Mouse (Mus musculus) hindbrain, embryonic 12.5 days (tissue): ENCODE measurements around the gene Gm20388. TPM values are rescaled to one million over a fixed set of nuclear protein-coding genes. Genes with fewer than 3 reads are reported as not detected.
"Not testable (repeated sequence)": the region's sequence is repeated elsewhere in the genome, so short reads cannot be mapped to it uniquely, and the experiment has no call there.

Experiments used
- ATAC-seq: fragments of 200-750 bp; cut with Nextera tagmentation; 2 replicates; pipeline ENCODE4 v1.8.0; 2017; ENCODE audit warnings: moderate TSS enrichment; ENCODE audit not compliant: low FRiP score
- H3K27ac ChIP-seq: fragments of 300-500 bp; sonication (generic); 2 replicates; pipeline ENCODE4 v1.5.1; 2016; ENCODE audit warnings: mild to moderate bottlenecking
- H3K27me3 ChIP-seq: fragments of 300-500 bp; sonication (generic); 2 replicates; pipeline ENCODE4 v1.6.1; 2016; ENCODE audit warnings: mild to moderate bottlenecking
- H3K36me3 ChIP-seq: fragments of 300-500 bp; sonication (generic); 2 replicates; pipeline ENCODE4 v1.6.1; 2016; ENCODE audit warnings: mild to moderate bottlenecking
- H3K4me1 ChIP-seq: fragments of 300-500 bp; sonication (generic); 2 replicates; pipeline ENCODE4 v1.6.1; 2016
- H3K4me2 ChIP-seq: fragments of 300-500 bp; sonication (generic); replicated peaks from 2 replicates; pipeline ENCODE4 v1.6.1; 2016; ENCODE audit warnings: mild to moderate bottlenecking
- H3K4me3 ChIP-seq: fragments of 300-500 bp; sonication (generic); 2 replicates; pipeline ENCODE4 v1.5.1; 2016; ENCODE audit warnings: mild to moderate bottlenecking
- H3K9ac ChIP-seq: fragments of 300-500 bp; sonication (generic); 2 replicates; pipeline ENCODE4 v1.6.1; 2016; ENCODE audit warnings: mild to moderate bottlenecking, moderate library complexity
- H3K9me3 ChIP-seq: fragments of 300-500 bp; sonication (generic); replicated peaks from 2 replicates; pipeline ENCODE4 v1.6.1; 2016; ENCODE audit warnings: mild to moderate bottlenecking
- WGBS: fragments of 180-500 bp; shearing (Covaris S2); methylation state at CpG from one replicate; pipeline ENCODE4 v1.1.7; 2016; 5-methylcytosine and 5-hydroxymethylcytosine counted together
- polyA plus RNA-seq: library from polyadenylated mRNA; unstranded; fragments of >200 nt; fragmentation: Nextera tagmentation; extraction: Ambion mirVana; gene quantifications from 2 replicates; pipeline ENCODE4 v1.2.1, GENCODE M21; 2016

Gm20388 gene
- polyA plus RNA-seq, 1 experiment from 2014 or later, result not detected

- not testable (repeated sequence) for H3K36me3 ChIP-seq, H3K27ac ChIP-seq, H3K4me2 ChIP-seq, H3K4me3 ChIP-seq, H3K9me3 ChIP-seq, H3K27me3 ChIP-seq, H3K9ac ChIP-seq, ATAC-seq
- peaks cover 23% of the 10 kb centered on the region for H3K4me1 ChIP-seq
- 75% methylated on average over 9 of the region's 9 CpGs for WGBS
Measured at GRCm38 (mm10) chr8:121667936-121668500, 1757.4 kb downstream of the Gm20388 start.

- ATAC-seq, result 0 out of 2 replicates have a peak, but pooled peaks have one; percentile 20
- no peaks in the 10 kb centered on the region for H3K27me3 ChIP-seq
- no peaks in the 10 kb centered on the region for H3K36me3 ChIP-seq
- no peak overlapping the region for H3K9ac ChIP-seq
- H3K9me3 ChIP-seq, result no peaks in the 10 kb centered on the region
- 55% methylated on average over 6 of the region's 6 CpGs for WGBS
- H3K4me1 ChIP-seq, result peaks cover 23% of the 10 kb centered on the region
- H3K4me3 ChIP-seq, result no peak overlapping the region
- no peak overlapping the region for H3K4me2 ChIP-seq
- H3K27ac ChIP-seq, result no peak overlapping the region
Measured at GRCm38 (mm10) chr8:121668553-121668952, 1757.9 kb downstream of the Gm20388 start.

GRCm38 (mm10) chr8:121669208-121669607, 1758.6 kb downstream of the Gm20388 start:
- Histone ChIP-seq H3K4me1 (peaks cover 23% of the 10 kb centered on the region), H3K27ac (no peak overlapping the region), H3K4me3 (no peak overlapping the region), H3K27me3 (no peaks in the 10 kb centered on the region), H3K9me3 (no peaks in the 10 kb centered on the region), H3K4me2 (no peak overlapping the region), H3K9ac (no peak overlapping the region), H3K36me3 (no peaks in the 10 kb centered on the region)
- no peak for ATAC-seq
- WGBS, result 22% methylated on average over 8 of the region's 8 CpGs

GRCm38 (mm10) chr8:121673153-121673552, 1762.5 kb downstream of the Gm20388 start:
- ATAC-seq, result no peak
- H3K9me3 ChIP-seq, result no peaks in the 10 kb centered on the region
- H3K4me2 ChIP-seq, result no peak overlapping the region
- no peak overlapping the region for H3K9ac ChIP-seq
- 74% methylated on average over 4 of the region's 4 CpGs for WGBS
- no peak overlapping the region for H3K27ac ChIP-seq
- H3K36me3 ChIP-seq, result no peaks in the 10 kb centered on the region
- H3K4me3 ChIP-seq, result no peak overlapping the region
- no peaks in the 10 kb centered on the region for H3K27me3 ChIP-seq
- peaks cover 15% of the 10 kb centered on the region for H3K4me1 ChIP-seq

GRCm38 (mm10) chr8:121673917-121674316, 1763.3 kb downstream of the Gm20388 start:
- no peak overlapping the region for H3K4me3 ChIP-seq
- WGBS, result 80% methylated on average over 5 of the region's 5 CpGs
- H3K4me1 ChIP-seq, result peaks cover 8% of the 10 kb centered on the region; the same call in 1 of the 2 replicates
- H3K27ac ChIP-seq, result no peak overlapping the region
- H3K9me3 ChIP-seq, result no peaks in the 10 kb centered on the region
- no peaks in the 10 kb centered on the region for H3K27me3 ChIP-seq
- no peak overlapping the region for H3K4me2 ChIP-seq
- no peak overlapping the region for H3K9ac ChIP-seq
- no peaks in the 10 kb centered on the region for H3K36me3 ChIP-seq
- 0 out of 2 replicates have a peak, but pooled peaks have one; percentile 54 for ATAC-seq

GRCm38 (mm10) chr8:121674524-121674923, 1763.9 kb downstream of the Gm20388 start:
- Histone ChIP-seq H3K4me3 (no peak overlapping the region), H3K27ac (no peak overlapping the region), H3K27me3 (no peaks in the 10 kb centered on the region), H3K4me2 (no peak overlapping the region), H3K4me1 (peaks cover 4% of the 10 kb centered on the region; the same call in 1 of the 2 replicates), H3K36me3 (no peaks in the 10 kb centered on the region), H3K9me3 (no peaks in the 10 kb centered on the region), H3K9ac (no peak overlapping the region)
- no peak for ATAC-seq
- WGBS, result 52% methylated on average over 5 of the region's 5 CpGs

DNA sequence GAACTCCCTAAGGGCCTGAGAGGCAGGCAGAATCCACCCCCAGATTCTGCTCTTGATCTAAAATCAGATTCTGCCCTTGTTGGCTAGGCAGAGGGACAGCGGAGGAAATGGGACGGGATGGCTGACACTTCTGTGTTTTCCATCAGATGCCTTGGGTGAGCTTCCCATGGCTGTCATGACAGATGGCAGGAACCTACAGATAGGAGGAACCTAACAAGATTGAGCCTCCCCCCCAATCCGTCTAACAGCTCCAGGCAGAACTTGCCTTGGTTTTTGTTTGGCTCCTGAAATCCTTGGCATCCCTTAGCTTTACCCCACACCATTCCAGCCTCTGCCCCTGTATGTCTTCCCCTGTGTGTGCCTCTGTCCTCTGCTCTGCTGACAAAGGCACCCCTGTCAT, 1764.5 kb downstream of the Gm20388 start:
- no peaks in the 10 kb centered on the region for H3K36me3 ChIP-seq
- no peak overlapping the region for H3K9ac ChIP-seq
- WGBS, result 72% methylated on average over 3 of the region's 3 CpGs
- H3K27me3 ChIP-seq, result no peaks in the 10 kb centered on the region
- no peak overlapping the region for H3K4me2 ChIP-seq
- no peak for ATAC-seq
- H3K9me3 ChIP-seq, result no peaks in the 10 kb centered on the region
- H3K4me3 ChIP-seq, result no peak overlapping the region
- H3K4me1 ChIP-seq, result peaks cover 4% of the 10 kb centered on the region; the same call in 1 of the 2 replicates
- no peak overlapping the region for H3K27ac ChIP-seq

- Histone ChIP-seq H3K4me3 (no peak overlapping the region), H3K9me3 (no peaks in the 10 kb centered on the region), H3K4me2 (no peak overlapping the region), H3K9ac (no peak overlapping the region), H3K4me1 (peaks cover 4% of the 10 kb centered on the region; the same call in 1 of the 2 replicates), H3K27me3 (no peaks in the 10 kb centered on the region), H3K36me3 (no peaks in the 10 kb centered on the region), H3K27ac (no peak overlapping the region)
- ATAC-seq, result no peak
- 62% methylated on average over 20 of the region's 20 CpGs for WGBS
Measured at GRCm38 (mm10) chr8:121675701-121676100, 1765.1 kb downstream of the Gm20388 start.

DNA sequence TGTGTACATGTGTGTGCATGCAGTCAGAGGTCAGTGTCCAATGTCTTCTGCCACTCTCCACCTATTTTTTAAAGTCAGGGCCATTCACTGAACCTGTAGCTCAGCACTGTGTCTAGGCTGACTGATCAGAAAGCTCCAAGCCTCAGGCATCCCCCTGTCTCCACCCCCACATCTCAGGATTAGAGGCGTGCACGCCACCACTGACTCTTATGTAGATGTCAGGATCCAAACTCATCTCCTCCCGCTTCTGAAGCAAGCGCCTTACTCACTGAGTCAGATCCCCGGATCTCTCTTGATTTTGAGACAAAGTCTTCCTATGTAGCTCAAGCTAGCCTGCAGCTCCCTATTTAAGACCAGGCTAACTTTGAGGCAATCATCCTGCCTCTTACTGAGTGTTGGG, 1768.1 kb downstream of the Gm20388 start:
- WGBS, result 64% methylated on average over 5 of the region's 5 CpGs
- Histone ChIP-seq H3K4me3 (no peak overlapping the region), H3K27me3 (no peaks in the 10 kb centered on the region), H3K4me2 (no peak overlapping the region), H3K27ac (no peak overlapping the region), H3K4me1 (peaks cover 4% of the 10 kb centered on the region; the same call in 1 of the 2 replicates), H3K9ac (no peak overlapping the region), H3K36me3 (no peaks in the 10 kb centered on the region), H3K9me3 (no peaks in the 10 kb centered on the region)
- no peak for ATAC-seq

DNA sequence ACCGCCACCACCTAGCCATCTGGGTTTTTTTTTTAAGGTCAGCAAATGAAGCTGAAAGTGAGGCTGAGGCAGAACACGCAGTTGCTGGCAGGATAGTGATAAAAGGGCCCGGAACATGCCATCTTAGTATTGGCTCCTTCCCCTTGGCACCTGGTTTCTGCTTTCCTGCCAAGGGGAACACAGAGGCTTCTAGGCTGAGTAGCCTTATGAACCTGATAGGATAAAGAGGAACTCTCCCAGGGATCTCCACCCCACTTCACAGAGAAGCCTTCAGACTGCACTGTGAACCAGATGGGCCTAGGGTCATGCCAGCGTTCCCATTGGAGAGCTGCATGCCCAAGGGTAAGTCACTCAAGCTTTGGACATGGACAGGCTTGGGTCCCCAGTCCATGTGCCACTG, 1770.3 kb downstream of the Gm20388 start:
- Histone ChIP-seq H3K27me3 (no peaks in the 10 kb centered on the region), H3K9ac (no peak overlapping the region)
- ATAC-seq, result no peak

DNA sequence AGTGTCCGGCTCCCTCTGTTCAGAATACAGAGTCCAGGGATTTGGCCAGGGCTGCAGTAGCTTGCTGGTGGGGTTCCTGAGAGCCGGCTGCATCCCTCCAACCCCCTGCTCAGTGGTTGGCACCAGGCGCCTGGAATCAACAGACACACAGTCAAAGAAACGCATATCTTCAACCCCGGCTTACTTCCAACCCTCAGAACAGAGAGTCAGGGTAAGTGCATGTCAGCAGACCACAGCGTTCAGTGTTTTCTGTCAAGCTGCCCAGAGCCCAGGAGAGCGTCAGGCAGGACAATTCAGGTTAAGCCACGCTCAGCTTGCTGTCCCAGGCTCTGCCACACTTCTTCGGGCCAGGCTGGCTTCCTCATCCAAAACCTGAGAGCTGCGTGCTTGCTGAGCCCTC, 1770.8 kb downstream of the Gm20388 start:
- no peak overlapping the region for H3K4me2 ChIP-seq
- WGBS, result 66% methylated on average over 10 of the region's 10 CpGs
- ATAC-seq, result no peak

More for the DNA sequence above, 1770.3 kb downstream of the Gm20388 start:
- Histone ChIP-seq H3K4me3 (no peak overlapping the region), H3K27ac (no peak overlapping the region), H3K36me3 (no peaks in the 10 kb centered on the region), H3K4me1 (no peaks in the 10 kb centered on the region), H3K4me2 (no peak overlapping the region), H3K9me3 (no peaks in the 10 kb centered on the region)
- WGBS, result 90% methylated on average over 4 of the region's 4 CpGs

DNA sequence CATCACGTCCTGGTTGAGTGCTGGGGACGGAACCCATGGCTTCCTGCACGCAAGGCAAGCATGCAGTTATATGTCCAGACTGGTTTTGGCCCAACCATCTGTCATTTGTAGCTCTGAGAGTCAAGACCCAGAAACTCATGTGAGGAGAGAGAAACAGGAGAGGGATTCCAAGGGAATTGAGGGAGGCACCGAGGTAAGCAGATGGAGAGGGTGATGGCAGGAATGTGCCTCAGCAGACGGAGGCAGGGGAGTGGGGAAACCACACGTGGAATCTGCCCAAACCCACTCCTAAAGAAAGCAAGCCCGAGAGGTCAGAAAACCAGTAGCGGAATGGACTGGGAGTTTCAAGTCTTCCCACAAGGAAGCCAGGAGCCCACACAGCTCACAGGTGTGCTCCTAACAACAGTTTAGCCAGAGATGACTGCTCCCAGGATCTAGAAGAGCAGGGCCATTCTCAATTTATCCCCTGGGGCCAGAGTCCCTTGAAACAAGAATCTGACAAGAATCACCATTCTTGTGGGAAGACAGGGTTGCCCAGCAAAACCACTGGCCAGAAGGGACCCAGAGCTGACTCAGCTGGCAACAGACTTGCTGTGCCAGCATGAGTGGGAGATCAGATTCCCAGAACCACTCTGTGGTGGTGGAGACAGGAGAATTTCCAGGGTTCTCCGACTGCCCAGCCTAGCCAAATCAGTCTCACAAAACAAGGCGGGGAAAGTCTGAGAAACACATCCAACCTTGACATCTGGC, 1772.6 kb downstream of the Gm20388 start:
- H3K36me3 ChIP-seq, result no peaks in the 10 kb centered on the region
- H3K4me1 ChIP-seq, result peaks cover 11% of the 10 kb centered on the region
- no peak for ATAC-seq
- H3K9me3 ChIP-seq, result no peaks in the 10 kb centered on the region
- no peak overlapping the region for H3K4me2 ChIP-seq
- H3K4me3 ChIP-seq, result no peak overlapping the region
- WGBS, result 75% methylated on average over 10 of the region's 10 CpGs
- H3K9ac ChIP-seq, result no peak overlapping the region
- H3K27ac ChIP-seq, result no peak overlapping the region
- no peaks in the 10 kb centered on the region for H3K27me3 ChIP-seq

More for the DNA sequence above, 1770.8 kb downstream of the Gm20388 start:
- H3K27ac ChIP-seq, result no peak overlapping the region
- no peak overlapping the region for H3K4me3 ChIP-seq
- no peak overlapping the region for H3K9ac ChIP-seq
- no peaks in the 10 kb centered on the region for H3K9me3 ChIP-seq
- no peaks in the 10 kb centered on the region for H3K4me1 ChIP-seq
- no peaks in the 10 kb centered on the region for H3K27me3 ChIP-seq
- H3K36me3 ChIP-seq, result no peaks in the 10 kb centered on the region

DNA sequence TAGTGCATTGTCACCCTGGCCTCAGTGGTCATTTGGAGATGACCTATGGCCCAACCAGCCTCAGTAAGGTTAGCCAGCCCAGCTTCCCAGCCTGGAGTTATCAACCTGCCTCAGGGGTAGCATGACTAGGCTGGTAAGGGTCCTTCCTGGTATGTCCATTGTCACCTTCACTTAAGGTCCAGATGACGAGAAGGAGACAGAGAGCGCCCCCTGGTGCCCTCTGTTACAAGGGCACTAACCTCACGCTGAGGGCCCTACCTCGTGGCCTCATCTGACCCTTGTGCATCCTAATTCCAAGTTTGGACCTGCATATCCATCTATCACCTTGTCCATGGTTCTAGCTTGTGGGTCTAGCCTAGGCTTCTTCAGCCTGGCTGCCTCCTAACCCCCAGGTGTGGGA, 1774.8 kb downstream of the Gm20388 start:
- Histone ChIP-seq H3K9me3 (no peaks in the 10 kb centered on the region), H3K4me3 (no peak overlapping the region), H3K9ac (no peak overlapping the region), H3K27me3 (no peaks in the 10 kb centered on the region), H3K4me2 (no peak overlapping the region), H3K4me1 (peaks cover 12% of the 10 kb centered on the region), H3K36me3 (no peaks in the 10 kb centered on the region), H3K27ac (no peak overlapping the region)
- WGBS, result 17% methylated on average over 4 of the region's 4 CpGs
- ATAC-seq, result no peak
